Comparison of ENCODE assay signal across 19 mouse cellular contexts in genomic region chr7:116491113-116491512, GRCm38 (mm10). TPM values are rescaled to one million over a fixed set of nuclear protein-coding genes. Genes with fewer than 3 reads are reported as not detected.
DNase-seq lines count a peak whose midpoint lies in the region; ATAC-seq and TF ChIP-seq lines count a peak whose summit lies in the region.
"Had no signal": no experiment of that assay in that cellular context is flagged by ENCODE, and none has a peak within 500 bp of the region (broad histone marks: within the 10 kb centered on the region; RNA-seq: fewer than 3 reads in every experiment).

No protein-coding gene starts in this region.

- H3K4me3 ChIP-seq in stomach, postnatal 0 days (ENCODE audit: low read depth, low read length): no peak overlapping the region
- H3K4me3 ChIP-seq: embryonic facial prominence, embryonic 13.5 days; forebrain, embryonic 15.5 days; heart, embryonic 10.5 days; hindbrain, embryonic 12.5 days; liver, embryonic 12.5 days; midbrain, embryonic 10.5 days had no signal

- ATAC-seq in CD4-positive, CD25-positive, alpha-beta regulatory T cell, adult 4 months: no peak
- peak; percentile 49 for ATAC-seq in granulocyte monocyte progenitor cell, adult 5-6 weeks (replicated peaks; ENCODE audit: poor library complexity, severe bottlenecking)
- no peak for ATAC-seq in stomach, postnatal 0 days (ENCODE audit: low FRiP score, low TSS enrichment)
- ATAC-seq: forebrain, embryonic 15.5 days; liver, embryonic 12.5 days had no signal

- no peaks in the 10 kb centered on the region for H3K9me3 ChIP-seq in stomach, postnatal 0 days (ENCODE audit: control insufficient read depth, low read length)
- H3K9me3 ChIP-seq: embryonic facial prominence, embryonic 13.5 days; forebrain, embryonic 15.5 days; heart, embryonic 10.5 days had no signal

- 65% methylated on average over 4 of the region's 4 CpGs for WGBS in stomach, postnatal 0 days

- TF ChIP-seq EP300 in stomach, postnatal 0 days (optimal IDR thresholded peaks at IDR 0.05): no peak

- H3K36me3 ChIP-seq in stomach, postnatal 0 days (ENCODE audit: control insufficient read depth, insufficient read depth, low read length): no peaks in the 10 kb centered on the region
- H3K36me3 ChIP-seq: embryonic facial prominence, embryonic 13.5 days; forebrain, embryonic 15.5 days; heart, embryonic 10.5 days; hindbrain, embryonic 12.5 days; liver, embryonic 12.5 days; midbrain, embryonic 10.5 days had no signal

- no peak overlapping the region for H3K27ac ChIP-seq in stomach, postnatal 0 days (replicated peaks)
- H3K27ac ChIP-seq: embryonic facial prominence, embryonic 13.5 days; forebrain, embryonic 15.5 days; heart, embryonic 10.5 days; hindbrain, embryonic 12.5 days; liver, embryonic 12.5 days; midbrain, embryonic 10.5 days had no signal

- no peak overlapping the region for H3K9ac ChIP-seq in stomach, postnatal 0 days (ENCODE audit: low read length)
- H3K9ac ChIP-seq: embryonic facial prominence, embryonic 13.5 days; forebrain, embryonic 15.5 days; hindbrain, embryonic 12.5 days; liver, embryonic 12.5 days had no signal

- no peaks in the 10 kb centered on the region for H3K27me3 ChIP-seq in stomach, postnatal 0 days (ENCODE audit: control insufficient read depth, insufficient read depth, low read length)
- H3K27me3 ChIP-seq: embryonic facial prominence, embryonic 13.5 days; forebrain, embryonic 15.5 days; hindbrain, embryonic 12.5 days had no signal

- peak; percentile 20 for DNase-seq in CD4-positive, CD25-positive, alpha-beta regulatory T cell, adult 2 months (ENCODE audit: low read depth, low spot score)
- DNase-seq in MEL-GATA-1-ER (ENCODE audit: extremely low read depth, low read depth) (peak; percentile 43), liver (no peak)
- DNase-seq in stomach, postnatal 0 days (ENCODE audit: low spot score): no peak
- no peak for DNase-seq in right cerebral cortex, adult 18-20 months
- no peak for DNase-seq in frontal cortex, postnatal 25 days (ENCODE audit: low spot score in 2 of 2)
- DNase-seq: cerebellum, adult 9-10 months; gastrocnemius, postnatal 36 days; kidney, adult 8-10 months; kidney, postnatal 25 days; lung, adult 2 months had no signal

- no peaks in the 10 kb centered on the region for H3K4me1 ChIP-seq in stomach, postnatal 0 days (replicated peaks; ENCODE audit: control insufficient read depth, insufficient read depth)
- H3K4me1 ChIP-seq: embryonic facial prominence, embryonic 13.5 days; forebrain, embryonic 15.5 days; hindbrain, embryonic 12.5 days; midbrain, embryonic 10.5 days had no signal

- peak; percentile 12; the same call in 1 of the 2 replicates for TF ChIP-seq CTCF in stomach, postnatal 0 days (IDR thresholded peaks at IDR 0.05; ENCODE audit: low read depth)

- H3K4me2 ChIP-seq in stomach, postnatal 0 days (replicated peaks; ENCODE audit: low read depth): no peak overlapping the region
- H3K4me2 ChIP-seq: embryonic facial prominence, embryonic 13.5 days; forebrain, embryonic 15.5 days; hindbrain, embryonic 12.5 days; liver, embryonic 12.5 days had no signal

RNA-seq across cellular contexts. Expression of gene Nucb2, which starts 13.1 kb away (rescaled TPM):
- 10 to 100 TPM; 21.0 to 24.4 TPM for polyA plus RNA-seq in CD4-positive, CD25-positive, alpha-beta regulatory T cell, adult 4 months (2017; shearing (Covaris generic))
- 39.3 and 55.1 TPM in 2 replicates for total RNA-seq in granulocyte monocyte progenitor cell, adult 5-6 weeks (2014; fragmentation: Nextera tagmentation)
- total RNA-seq in granulocyte monocyte progenitor cell, adult 5-6 weeks (2017): 87.7 and 106 TPM in 2 replicates
- polyA plus RNA-seq in stomach, postnatal 0 days (2015; fragmentation: Nextera tagmentation; extraction: Ambion mirVana): 45.5 and 46.2 TPM in 2 replicates

RNA-seq across cellular contexts. Expression of gene Pik3c2a, which starts 47.9 kb away (rescaled TPM):
- polyA plus RNA-seq in CD4-positive, CD25-positive, alpha-beta regulatory T cell, adult 4 months (2017; shearing (Covaris generic)): 10 to 100 TPM; 54.9 to 91.3 TPM
- 13.2 and 24.8 TPM in 2 replicates for total RNA-seq in granulocyte monocyte progenitor cell, adult 5-6 weeks (2014; fragmentation: Nextera tagmentation)
- total RNA-seq in granulocyte monocyte progenitor cell, adult 5-6 weeks (2017): 12.8 and 13.8 TPM in 2 replicates
- polyA plus RNA-seq in stomach, postnatal 0 days (2015; fragmentation: Nextera tagmentation; extraction: Ambion mirVana): 12.0 and 12.1 TPM in 2 replicates

Comparison
In these comparisons a context has a peak if more than half of its experiments do, and no peak if none do; other contexts are left out.
1. DNase-seq: peak in CD4-positive, CD25-positive, alpha-beta regulatory T cell, adult 2 months (single experiment) and MEL-GATA-1-ER (single experiment); none in stomach, postnatal 0 days (single experiment), liver (single experiment), right cerebral cortex, adult 18-20 months (single experiment) and frontal cortex, postnatal 25 days (0 of 2).